Mouse (Mus musculus): ENCODE data around the gene Gm8298. TPM values are rescaled to one million over a fixed set of nuclear protein-coding genes. Genes with fewer than 3 reads are reported as not detected.

Gm8298 gene
- not detected in 2 replicates for polyA plus RNA-seq (2012; rRNA removed)

DNA sequence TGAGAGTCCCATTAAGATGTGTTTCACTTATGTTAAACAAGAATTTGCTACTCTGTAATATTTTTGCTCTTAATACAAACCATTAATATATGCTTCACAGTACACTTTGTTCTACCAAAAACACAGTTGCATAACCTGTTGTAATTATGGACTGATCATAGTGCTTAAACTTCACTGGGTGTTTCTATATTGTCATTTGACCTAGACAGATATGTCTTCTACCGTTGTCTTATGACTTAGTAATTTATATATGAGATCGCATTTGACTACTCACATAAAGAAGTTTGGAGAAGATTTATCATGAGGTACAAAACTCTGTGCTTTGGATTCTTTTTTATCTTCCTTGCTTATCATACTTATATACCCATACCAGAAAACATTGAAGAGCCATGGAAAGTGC lies at the start of gene Gm8298:
Gene Gm8298 (plus strand): TSS at position 301 of the 400 bp plus-strand sequence.

DNA sequence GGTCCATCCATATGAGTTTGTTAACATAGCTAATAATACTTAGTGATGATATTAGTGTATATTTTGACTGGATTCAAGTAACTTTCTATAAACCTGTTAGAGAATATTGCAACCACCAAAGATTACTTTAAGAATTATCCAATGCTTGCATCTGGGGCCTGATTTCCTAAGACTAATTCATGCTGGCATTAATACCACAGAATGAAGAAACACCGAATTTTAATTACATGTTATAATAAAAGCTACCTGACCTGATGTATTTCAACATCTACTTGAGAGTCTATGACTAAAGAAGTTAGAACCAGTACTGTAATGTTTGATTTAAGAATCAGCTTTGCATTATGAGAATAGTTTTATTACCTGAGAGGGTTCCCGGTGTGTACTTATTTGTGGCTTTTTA lies 64.1 kb downstream of the Gm8298 start, which contains the start of gene C130079G13Rik:
Gene C130079G13Rik (plus strand): TSS at position 301 of the 400 bp plus-strand sequence.

Other genes with a start within 250 kb of the Gm8298 start
- gene Gm5538, start 131.3 kb upstream of the Gm8298 start, polyA plus RNA-seq (2012; rRNA removed) = not detected in 2 replicates
- not detected in 2 replicates for gene C130079G13Rik, start 64.2 kb downstream of the Gm8298 start, polyA plus RNA-seq (2012; rRNA removed)
- gene Aadacl2, start 145.7 kb downstream of the Gm8298 start, polyA plus RNA-seq (2012; rRNA removed) = not detected in 2 replicates
- gene Aadac, start 164.7 kb downstream of the Gm8298 start, polyA plus RNA-seq (2012; rRNA removed) = 0.26 TPM in 1 of 2 replicates, not detected in the other
- 0.50 and 1.3 TPM in 2 replicates for gene Sucnr1, start 220.8 kb downstream of the Gm8298 start, polyA plus RNA-seq (2012; rRNA removed)

Measured in ovary, adult 2 months (tissue).